Comparison of ENCODE assay signal across 8 mouse cellular contexts in the genomic region with DNA sequence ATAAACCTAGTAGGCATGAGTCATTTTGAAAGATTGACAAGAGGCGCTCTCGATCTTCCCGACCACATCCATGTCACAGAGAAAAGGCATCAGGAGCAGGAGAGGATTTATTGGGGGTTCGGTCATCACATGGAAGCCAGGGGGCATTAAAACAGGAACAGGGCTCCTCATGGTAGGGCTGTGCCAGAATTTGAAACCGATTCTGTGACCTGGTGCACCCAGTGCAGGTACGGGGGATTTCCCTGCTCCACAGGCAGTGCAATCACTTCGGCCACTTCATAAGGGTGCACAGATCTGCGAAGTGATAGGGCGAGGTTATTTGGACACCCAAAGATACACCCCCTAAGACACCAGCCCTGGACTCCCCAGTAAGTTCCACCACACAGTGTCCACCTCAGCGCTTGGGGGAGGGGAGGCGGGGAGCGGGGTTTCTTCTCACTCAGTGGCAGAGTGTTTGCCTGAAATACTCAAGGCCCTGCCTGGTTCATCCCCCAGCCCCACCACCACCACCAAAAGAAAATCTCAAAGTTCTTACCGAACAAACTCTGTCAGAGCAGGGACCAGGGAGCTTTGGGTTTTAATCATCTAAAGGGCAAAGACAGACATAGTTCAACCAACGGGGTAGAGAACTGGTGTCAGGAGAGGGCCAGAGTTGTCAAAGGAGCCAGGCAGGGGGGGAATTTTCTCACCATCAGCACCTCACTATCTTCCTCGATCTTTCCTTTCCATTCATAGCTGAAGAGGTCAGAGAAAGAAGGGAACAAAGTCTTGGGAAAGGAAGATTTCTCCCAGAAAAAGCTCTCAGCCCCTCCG. TPM values are rescaled to one million over a fixed set of nuclear protein-coding genes. Genes with fewer than 3 reads are reported as not detected.
A peak's percentile ranks its signal among the peaks of the same experiment; 100 is the strongest.
DNase-seq lines count a peak whose midpoint lies in the region; ATAC-seq and TF ChIP-seq lines count a peak whose summit lies in the region.

No protein-coding gene starts in this region.

- TF ChIP-seq POLR2A in testis, adult 2 months (IDR thresholded peaks at IDR 0.05; ENCODE audit: control insufficient read depth, low read depth, low read length): no peak

- TF ChIP-seq CTCF in testis, adult 2 months (IDR thresholded peaks at IDR 0.05; ENCODE audit: control insufficient read depth, insufficient read depth, insufficient replicate concordance, low read depth, low read length): no peak

- ATAC-seq in limb, embryonic 15.5 days (ENCODE audit: insufficient number of reproducible peaks, low FRiP score, low TSS enrichment, low read depth): no peak

- H3K27me3 ChIP-seq in testis, adult 2 months (ENCODE audit: control insufficient read depth, insufficient read depth, low read length): no peaks in the 10 kb centered on the region
- no peaks in the 10 kb centered on the region for H3K27me3 ChIP-seq in limb, embryonic 15.5 days

- peak overlapping the region; percentile 39 for H3K9ac ChIP-seq in limb, embryonic 15.5 days

- peaks cover 2% of the 10 kb centered on the region for H3K36me3 ChIP-seq in testis, adult 2 months (ENCODE audit: control insufficient read depth, insufficient read depth, low read length)
- H3K36me3 ChIP-seq in limb, embryonic 15.5 days: peaks cover 33% of the 10 kb centered on the region

- whole genome bisulfite sequencing in limb, embryonic 15.5 days: 50% methylated on average over 16 of the region's 16 CpGs

- peak overlapping the region; percentile 78 for H3K27ac ChIP-seq in testis, adult 2 months (ENCODE audit: control insufficient read depth, insufficient read depth, low read depth, low read length)
- peak overlapping the region; percentile 92; the same call in 1 of the 2 replicates for H3K27ac ChIP-seq in limb, embryonic 15.5 days

- H3K9me3 ChIP-seq in limb, embryonic 15.5 days: no peaks in the 10 kb centered on the region

- peak overlapping the region; percentile 76 for H3K4me3 ChIP-seq in testis, adult 2 months (ENCODE audit: control insufficient read depth, low read depth, low read length)
- H3K4me3 ChIP-seq in limb, embryonic 15.5 days: peak overlapping the region; percentile 69

- peaks cover 43% of the 10 kb centered on the region for H3K4me1 ChIP-seq in testis, adult 2 months (ENCODE audit: control insufficient read depth, insufficient read depth, low read length)
- peaks cover 55% of the 10 kb centered on the region for H3K4me1 ChIP-seq in limb, embryonic 15.5 days

- peak overlapping the region; percentile 78 for H3K4me2 ChIP-seq in limb, embryonic 15.5 days

- DNase-seq in cerebellum, adult 9-11 months: peak; percentile 60
- no peak for DNase-seq in cerebellum, postnatal 36 days
- no peak for DNase-seq in testis, postnatal 14 days (ENCODE audit: low spot score)
- peak; percentile 44 for DNase-seq in testis, postnatal 10 days (ENCODE audit: low spot score)
- no peak for DNase-seq in layer of hippocampus, postnatal 25 days (ENCODE audit: extremely low spot score in 1 of 2, low spot score in 1 of 2)
- DNase-seq in embryo, embryonic 10 days (ENCODE audit: low spot score): no peak

RNA-seq across cellular contexts. Expression of a gene that starts 1.3 kb away (rescaled TPM):
- 24.0 and 30.9 TPM in 2 replicates for polyA plus RNA-seq in testis, adult 2 months (2012; rRNA removed)
- 158 and 172 TPM in 2 replicates for polyA plus RNA-seq in limb, embryonic 15.5 days (2015; fragmentation: Nextera tagmentation; extraction: Ambion mirVana)
- total RNA-seq in layer of hippocampus, postnatal 25 days (2021): 100 to 1,000 TPM; 100 to 113 TPM

RNA-seq across cellular contexts. Expression of a gene that starts 3.0 kb away (rescaled TPM):
- polyA plus RNA-seq in testis, adult 2 months (2012; rRNA removed): 109 and 113 TPM in 2 replicates
- polyA plus RNA-seq in limb, embryonic 15.5 days (2015; fragmentation: Nextera tagmentation; extraction: Ambion mirVana): 1.6 and 1.9 TPM in 2 replicates
- 100 to 1,000 TPM; 399 to 523 TPM for total RNA-seq in layer of hippocampus, postnatal 25 days (2021)

RNA-seq across cellular contexts. Expression of a gene that starts 5.2 kb away (rescaled TPM):
- polyA plus RNA-seq in testis, adult 2 months (2012; rRNA removed): 132 and 136 TPM in 2 replicates
- polyA plus RNA-seq in limb, embryonic 15.5 days (2015; fragmentation: Nextera tagmentation; extraction: Ambion mirVana): 11.4 and 13.0 TPM in 2 replicates
- 10 to 100 TPM; 27.0 to 29.4 TPM for total RNA-seq in layer of hippocampus, postnatal 25 days (2021)

RNA-seq across cellular contexts. Expression of a gene that starts 21.2 kb away (rescaled TPM):
- polyA plus RNA-seq in testis, adult 2 months (2012; rRNA removed): 6.5 TPM in 2 replicates
- 4.7 and 5.8 TPM in 2 replicates for polyA plus RNA-seq in limb, embryonic 15.5 days (2015; fragmentation: Nextera tagmentation; extraction: Ambion mirVana)
- 1 to 10 TPM; 2.9 to 3.1 TPM for total RNA-seq in layer of hippocampus, postnatal 25 days (2021)

RNA-seq across cellular contexts. Expression of a gene that starts 34.9 kb away (rescaled TPM):
- polyA plus RNA-seq in testis, adult 2 months (2012; rRNA removed): 9.8 and 11.9 TPM in 2 replicates
- polyA plus RNA-seq in limb, embryonic 15.5 days (2015; fragmentation: Nextera tagmentation; extraction: Ambion mirVana): 13.5 and 14.1 TPM in 2 replicates
- 10 to 100 TPM; 14.8 to 16.2 TPM for total RNA-seq in layer of hippocampus, postnatal 25 days (2021)

Comparison
In these comparisons a context has a peak if more than half of its experiments do, and no peak if none do; other contexts are left out.
1. DNase-seq: peak in cerebellum, adult 9-11 months (single experiment) and testis, postnatal 10 days (single experiment); none in cerebellum, postnatal 36 days (0 of 2), testis, postnatal 14 days (single experiment), layer of hippocampus, postnatal 25 days (0 of 2) and embryo, embryonic 10 days (single experiment).
2. RNA of a gene that starts 3.0 kb away (polyA plus RNA-seq): 109 to 113 TPM in testis, adult 2 months; 1.6 to 1.9 TPM in limb, embryonic 15.5 days; every median in the first group is over 10 times any median in the second.